21 mouse cellular contexts compared by ENCODE assay signal in genomic region chr15:89297695-89298094, GRCm38 (mm10). TPM values are rescaled to one million over a fixed set of nuclear protein-coding genes. Genes with fewer than 3 reads are reported as not detected.
A peak's percentile ranks its signal among the peaks of the same experiment; 100 is the strongest.
DNase-seq lines count a peak whose midpoint lies in the region; TF ChIP-seq lines count a peak whose summit lies in the region.
"Had no signal": no experiment of that assay in that cellular context is flagged by ENCODE, and none has a peak within 500 bp of the region (broad histone marks: within the 10 kb centered on the region; RNA-seq: fewer than 3 reads in every experiment).

No protein-coding gene starts in this region.

- peak; percentile 23 for DNase-seq in cerebellum, adult 11-12 months
- no peak for DNase-seq in cerebellum, adult 8-10 months
- peak in 1 of 2 experiments; percentile 65 for DNase-seq in layer of hippocampus, adult 2 months (ENCODE audit: low spot score in 2 of 2)
- DNase-seq in layer of hippocampus, postnatal 10 days (ENCODE audit: low spot score in 2 of 2) = no peak
- peak; percentile 63 for DNase-seq in layer of hippocampus, adult 9-11 months
- DNase-seq in layer of hippocampus, postnatal 25 days (ENCODE audit: extremely low spot score in 1 of 2, low spot score in 1 of 2) = no peak
- DNase-seq in layer of hippocampus, postnatal 14 days (ENCODE audit: low spot score in 2 of 2) = peak; percentile 49 to 79
- no peak for DNase-seq in layer of hippocampus, adult 11-12 months (ENCODE audit: low spot score)
- DNase-seq: adrenal gland, adult 2 months; adrenal gland, adult 8-10 months; adrenal gland, postnatal 10 days; adrenal gland, postnatal 14 days; adrenal gland, postnatal 25 days; adrenal gland, postnatal 36 days; B cell, adult 2 months; cerebellum, adult 11 months; cerebellum, adult 18-20 months had no signal

- H3K27ac ChIP-seq in layer of hippocampus, adult 2 months = peak overlapping the region; percentile 69

- H3K4me3 ChIP-seq in layer of hippocampus, adult 2 months = no peak overlapping the region

- TF ChIP-seq CTCF in layer of hippocampus, adult 2 months (conservative IDR thresholded peaks at IDR 0.05) = no peak

RNA-seq across cellular contexts. Expression of gene Sbf1, which starts 17.4 kb away (rescaled TPM):
- 100 to 1,000 TPM; 356 to 361 TPM for total RNA-seq in layer of hippocampus, adult 2 months (2021)
- total RNA-seq in layer of hippocampus, postnatal 10 days (2021) = 100 to 1,000 TPM; 215 to 259 TPM
- 100 to 1,000 TPM; 317 to 364 TPM for total RNA-seq in layer of hippocampus, postnatal 25 days (2021)
- 100 to 1,000 TPM; 248 to 274 TPM for total RNA-seq in layer of hippocampus, postnatal 14 days (2021)

RNA-seq across cellular contexts. Expression of gene Adm2, which starts 24.8 kb away (rescaled TPM):
- total RNA-seq in layer of hippocampus, adult 2 months (2021) = not detected
- total RNA-seq in layer of hippocampus, postnatal 10 days (2021) = not detected
- not detected for total RNA-seq in layer of hippocampus, postnatal 25 days (2021)
- not detected for total RNA-seq in layer of hippocampus, postnatal 14 days (2021)
- total RNA-seq: adrenal gland, adult 18-20 months; adrenal gland, adult 2 months; adrenal gland, adult 8-10 months; adrenal gland, postnatal 10 days; adrenal gland, postnatal 14 days; adrenal gland, postnatal 25 days; adrenal gland, postnatal 36 days; G1E had no signal

RNA-seq across cellular contexts. Expression of gene Miox, which starts 36.5 kb away (rescaled TPM):
- total RNA-seq in layer of hippocampus, adult 2 months (2021) = not detected
- not detected for total RNA-seq in layer of hippocampus, postnatal 10 days (2021)
- not detected for total RNA-seq in layer of hippocampus, postnatal 25 days (2021)
- total RNA-seq in layer of hippocampus, postnatal 14 days (2021) = not detected
- total RNA-seq: adrenal gland, adult 2 months; adrenal gland, postnatal 14 days; adrenal gland, postnatal 25 days; adrenal gland, postnatal 36 days; CH12.LX; MEL had no signal

RNA-seq across cellular contexts. Expression of gene Lmf2, which starts 57.8 kb away (rescaled TPM):
- total RNA-seq in layer of hippocampus, adult 2 months (2021) = 10 to 100 TPM; 14.8 to 20.0 TPM
- 10 to 100 TPM; 24.1 to 29.3 TPM for total RNA-seq in layer of hippocampus, postnatal 10 days (2021)
- 10 to 100 TPM; 15.2 to 20.8 TPM for total RNA-seq in layer of hippocampus, postnatal 25 days (2021)
- 10 to 100 TPM; 22.8 to 24.2 TPM for total RNA-seq in layer of hippocampus, postnatal 14 days (2021)

RNA-seq across cellular contexts. Expression of gene Ncaph2, which starts 57.8 kb away (rescaled TPM):
- total RNA-seq in layer of hippocampus, adult 2 months (2021) = 100 to 1,000 TPM in 1 of 2 experiments, 10 to 100 TPM in 1; 97.6 to 101 TPM
- 10 to 100 TPM; 73.2 to 82.3 TPM for total RNA-seq in layer of hippocampus, postnatal 10 days (2021)
- 10 to 100 TPM; 84.1 to 95.0 TPM for total RNA-seq in layer of hippocampus, postnatal 25 days (2021)
- 10 to 100 TPM; 75.5 to 79.0 TPM for total RNA-seq in layer of hippocampus, postnatal 14 days (2021)

Comparison
In these comparisons a context has a peak if more than half of its experiments do, and no peak if none do; other contexts are left out.
1. DNase-seq: peak in cerebellum, adult 11-12 months (single experiment), layer of hippocampus, adult 9-11 months (single experiment) and layer of hippocampus, postnatal 14 days (2 of 2); none in cerebellum, adult 8-10 months (single experiment), layer of hippocampus, postnatal 10 days (0 of 2), layer of hippocampus, postnatal 25 days (0 of 2) and layer of hippocampus, adult 11-12 months (single experiment).